Mouse (Mus musculus) heart, postnatal 0 days (tissue): ENCODE data around the gene Slc9a4. TPM values are rescaled to one million over a fixed set of nuclear protein-coding genes. Genes with fewer than 3 reads are reported as not detected.

Experiments
- ATAC-seq: fragments of 200-750 bp; cut with Nextera tagmentation; 2 replicates; pipeline ENCODE4 v1.8.0; 2017; ENCODE audit warnings: low read depth, moderate number of reproducible peaks, moderate library complexity; ENCODE audit not compliant: insufficient read depth
- DNase-seq: peaks from one replicate; pipeline ENCODE4 v3.0.0-alpha.2; 2016; ENCODE audit warnings: low spot score
- H3K27ac ChIP-seq: fragments of 300-500 bp; sonication (generic); 2 replicates; pipeline ENCODE4 v1.5.1; 2014; ENCODE audit warnings: low read depth, mild to moderate bottlenecking
- H3K27me3 ChIP-seq: fragments of 300-500 bp; sonication (generic); 2 replicates; pipeline ENCODE4 v1.6.1; 2014; ENCODE audit warnings: low read length, mixed read lengths; ENCODE audit not compliant: control insufficient read depth, insufficient read depth
- H3K36me3 ChIP-seq: fragments of 300-500 bp; sonication (generic); replicated peaks from 2 replicates; pipeline ENCODE4 v1.6.1; 2014; ENCODE audit warnings: low read length, mixed read lengths; ENCODE audit not compliant: control insufficient read depth, insufficient read depth
- H3K4me1 ChIP-seq: fragments of 300-500 bp; sonication (generic); 2 replicates; pipeline ENCODE4 v1.6.1; 2014; ENCODE audit warnings: antibody characterized with exemption; ENCODE audit not compliant: control insufficient read depth, insufficient read depth
- H3K4me2 ChIP-seq: fragments of 300-500 bp; sonication (generic); 2 replicates; pipeline ENCODE4 v1.6.1; 2014; ENCODE audit warnings: low read depth, mild to moderate bottlenecking, low read length, moderate library complexity
- H3K4me3 ChIP-seq: fragments of 300-500 bp; sonication (generic); 2 replicates; pipeline ENCODE4 v1.5.1; 2014; ENCODE audit warnings: low read depth, low read length
- H3K9ac ChIP-seq: fragments of 300-500 bp; sonication (generic); replicated peaks from 2 replicates; pipeline ENCODE4 v1.6.1; 2014; ENCODE audit warnings: low read depth, low read length, mixed read lengths
- H3K9me3 ChIP-seq: fragments of 300-500 bp; sonication (generic); replicated peaks from 2 replicates; pipeline ENCODE4 v1.6.1; 2016; ENCODE audit warnings: low read length; ENCODE audit not compliant: control insufficient read depth
- CTCF ChIP-seq: IDR thresholded peaks from 2 replicates; pipeline ENCODE4 v1.5.1; 2016; ENCODE audit warnings: antibody characterized with exemption, control low read depth, low read depth
- EP300 ChIP-seq: IDR thresholded peaks from 2 replicates; pipeline ENCODE4 v1.6.1; 2016; ENCODE audit warnings: antibody characterized with exemption, low read depth
- WGBS: fragments of 180-500 bp; shearing (Covaris S2); extraction: QIAGEN DNeasy Blood & Tissue Kit; methylation state at CpG from one replicate; pipeline ENCODE4 v1.1.7; 2014; 5-methylcytosine and 5-hydroxymethylcytosine counted together
- polyA plus RNA-seq: library from polyadenylated mRNA; unstranded; fragments of >200 nt; fragmentation: Nextera tagmentation; extraction: Ambion mirVana; gene quantifications from 2 replicates; pipeline ENCODE4 v1.2.1, GENCODE M21; 2015
- total RNA-seq: library from RNA; depleted of rRNA; stranded (reverse); fragments of >200 nt; gene quantifications from 2 replicates; pipeline ENCODE4 v1.2.3, GENCODE M21; 2014; ENCODE audit warnings: low replicate concordance

Gene Slc9a4
- total and polyA plus RNA-seq, 2 experiments from 2014 or later = not detected

DNA sequence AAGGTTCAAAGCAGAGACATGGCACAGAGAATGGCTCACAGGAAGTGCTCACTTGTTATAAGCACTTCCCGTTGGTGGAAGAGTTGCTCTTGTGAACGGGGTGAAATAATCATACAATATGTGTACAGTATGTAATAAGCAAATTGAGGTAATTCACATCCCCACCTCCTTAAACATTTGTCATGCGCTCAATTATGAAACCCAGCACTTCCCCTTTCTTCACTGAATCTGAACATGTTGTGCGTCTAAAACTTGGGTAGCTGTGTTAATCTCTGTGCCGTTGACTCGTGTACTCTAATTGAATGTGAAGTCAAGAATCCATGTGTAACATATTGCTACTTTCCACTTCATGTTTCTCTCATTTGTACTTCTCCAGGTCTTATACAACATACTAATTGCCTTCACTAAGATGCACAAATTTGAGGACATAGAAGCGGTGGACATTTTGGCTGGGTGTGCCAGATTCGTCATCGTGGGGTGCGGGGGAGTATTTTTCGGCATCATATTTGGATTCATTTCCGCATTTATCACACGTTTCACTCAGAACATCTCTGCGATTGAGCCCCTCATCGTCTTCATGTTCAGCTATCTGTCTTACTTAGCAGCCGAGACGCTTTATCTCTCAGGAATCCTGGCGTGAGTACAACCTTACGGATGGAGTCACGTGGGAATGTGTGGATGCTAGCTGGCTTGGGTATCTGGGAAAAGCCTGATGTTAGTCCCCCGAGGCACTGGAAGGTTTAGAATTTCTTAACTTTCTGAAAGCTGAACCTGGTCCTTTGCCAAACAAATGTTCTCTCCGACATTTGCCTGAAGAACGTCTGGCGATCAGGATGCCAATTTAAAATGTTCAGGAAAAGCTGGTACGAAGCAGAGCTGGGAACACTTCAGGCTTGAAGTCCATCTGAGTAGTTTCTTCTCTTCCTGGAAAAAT, 20.8 kb downstream of the Slc9a4 start:
- ATAC-seq = no peak
- Histone ChIP-seq H3K4me1 (no peaks in the 10 kb centered on the region), H3K9me3 (no peaks in the 10 kb centered on the region), H3K27me3 (no peaks in the 10 kb centered on the region), H3K27ac (no peak overlapping the region), H3K4me3 (no peak overlapping the region), H3K9ac (no peak overlapping the region), H3K4me2 (0 out of 2 replicates have a peak overlapping the region, but pooled peaks have one; percentile 14), H3K36me3 (no peaks in the 10 kb centered on the region)
- WGBS = 60% methylated on average over 25 of the region's 25 CpGs
- peak; percentile 8 for DNase-seq
- no peak for TF ChIP-seq CTCF

DNA sequence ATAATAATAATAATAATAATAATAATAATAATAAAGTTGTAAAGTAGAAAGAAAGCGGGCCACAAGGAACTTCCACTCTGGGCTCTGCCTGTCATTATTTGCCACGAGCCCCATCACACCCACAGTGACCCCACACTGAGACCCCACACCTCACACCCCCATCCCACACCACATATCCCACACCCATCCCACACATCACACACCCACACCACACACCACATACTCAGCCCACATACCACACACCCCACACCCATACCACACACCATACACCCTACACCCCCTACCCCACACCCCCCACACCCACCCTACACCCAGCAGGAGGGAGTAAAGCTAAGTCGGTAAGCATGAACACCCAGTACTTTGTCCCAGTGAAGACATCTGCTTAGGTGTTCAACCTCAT, 21.6 kb downstream of the Slc9a4 start:
- Histone ChIP-seq H3K27ac (no peak overlapping the region), H3K4me1 (no peaks in the 10 kb centered on the region), H3K36me3 (no peaks in the 10 kb centered on the region), H3K4me2 (no peak overlapping the region), H3K9me3 (no peaks in the 10 kb centered on the region), H3K27me3 (no peaks in the 10 kb centered on the region), H3K9ac (no peak overlapping the region), H3K4me3 (no peak overlapping the region)
- ATAC-seq (no peak), DNase-seq (no peak)
- TF ChIP-seq CTCF (no peak), EP300 (no peak)
- 81% methylated on average over 3 of the region's 3 CpGs for WGBS

GRCm38 (mm10) chr1:40613219-40613618, 33.3 kb downstream of the Slc9a4 start:
- Histone ChIP-seq H3K9ac (no peak overlapping the region), H3K27me3 (no peaks in the 10 kb centered on the region), H3K4me3 (no peak overlapping the region), H3K36me3 (no peaks in the 10 kb centered on the region), H3K4me1 (no peaks in the 10 kb centered on the region), H3K9me3 (no peaks in the 10 kb centered on the region), H3K4me2 (no peak overlapping the region), H3K27ac (no peak overlapping the region)
- DNase-seq (no peak), ATAC-seq (no peak)
- no peak for TF ChIP-seq EP300
- TF ChIP-seq CTCF = no peak
- WGBS = 90% methylated on average over 2 of the region's 2 CpGs

DNA sequence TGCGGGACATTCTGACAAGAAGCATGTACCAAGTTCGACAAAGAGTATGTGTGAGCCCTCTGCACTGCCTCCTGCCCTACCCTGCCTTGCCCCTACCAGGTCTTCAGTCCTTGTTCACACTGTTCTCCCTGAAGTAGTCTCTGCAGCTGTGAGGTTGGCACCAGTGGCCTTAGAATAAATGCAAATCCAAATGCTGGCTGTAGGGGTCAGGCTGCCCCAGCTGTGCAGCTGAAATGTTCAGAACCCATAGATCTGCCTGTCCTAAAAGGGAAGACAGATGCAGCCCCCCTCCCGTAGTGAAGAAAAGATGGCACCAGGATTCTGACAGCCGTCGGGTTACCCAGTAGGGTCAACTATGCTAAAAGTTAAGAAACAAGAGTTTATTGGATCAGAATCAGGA, 39.2 kb downstream of the Slc9a4 start:
- no peak for DNase-seq
- no peaks in the 10 kb centered on the region for H3K9me3 ChIP-seq
- no peak overlapping the region for H3K4me3 ChIP-seq
- no peak overlapping the region for H3K9ac ChIP-seq
- 68% methylated on average over 5 of the region's 5 CpGs for WGBS
- no peaks in the 10 kb centered on the region for H3K4me1 ChIP-seq
- H3K27ac ChIP-seq = no peak overlapping the region
- H3K27me3 ChIP-seq = no peaks in the 10 kb centered on the region
- no peaks in the 10 kb centered on the region for H3K36me3 ChIP-seq
- H3K4me2 ChIP-seq = no peak overlapping the region
- peak; percentile 49; the same call in 1 of the 2 replicates for ATAC-seq
- TF ChIP-seq CTCF = peak; percentile 71
- no peak for TF ChIP-seq EP300

GRCm38 (mm10) chr1:40619871-40620270, 40.0 kb downstream of the Slc9a4 start:
- no peak overlapping the region for H3K9ac ChIP-seq
- H3K27ac ChIP-seq = no peak overlapping the region
- no peak overlapping the region for H3K4me2 ChIP-seq
- no peaks in the 10 kb centered on the region for H3K9me3 ChIP-seq
- H3K27me3 ChIP-seq = no peaks in the 10 kb centered on the region
- H3K36me3 ChIP-seq = no peaks in the 10 kb centered on the region
- no peaks in the 10 kb centered on the region for H3K4me1 ChIP-seq
- H3K4me3 ChIP-seq = no peak overlapping the region
- ATAC-seq (no peak), DNase-seq (no peak)
- TF ChIP-seq CTCF (no peak), EP300 (no peak)
- WGBS = 39% methylated on average over 5 of the region's 5 CpGs

- H3K36me3 ChIP-seq = no peaks in the 10 kb centered on the region
- H3K27ac ChIP-seq = no peak overlapping the region
- 72% methylated on average over 3 of the region's 3 CpGs for WGBS
- TF ChIP-seq CTCF (no peak), EP300 (no peak)
- ATAC-seq (no peak), DNase-seq (no peak)
- H3K9me3 ChIP-seq = no peaks in the 10 kb centered on the region
- no peak overlapping the region for H3K9ac ChIP-seq
- H3K4me2 ChIP-seq = no peak overlapping the region
- H3K4me1 ChIP-seq = no peaks in the 10 kb centered on the region
- H3K27me3 ChIP-seq = no peaks in the 10 kb centered on the region
- H3K4me3 ChIP-seq = no peak overlapping the region
These were observed 45.1 kb downstream of the Slc9a4 start for GRCm38 (mm10) chr1:40624954-40625353.
